Mouse (Mus musculus) left cerebral cortex, postnatal 14 days (tissue): Measurements from ENCODE around the gene Rabep1. TPM values are rescaled to one million over a fixed set of nuclear protein-coding genes. Genes with fewer than 3 reads are reported as not detected.
"Not testable (repeated sequence)": the region's sequence is repeated elsewhere in the genome, so short reads cannot be mapped to it uniquely, and the experiment has no call there.

Experiments
- DNase-seq, 2 experiments: peaks; one replicate each; pipeline ENCODE4 v3.0.0; 2021 to 2022; ENCODE audit warnings: low spot score in 2 of 2, mixed read lengths in 1 of 2
- intact Hi-C: fragments of 180-260 bp; cut with DNase I; formaldehyde crosslinking; loops from one replicate; pipeline ENCODE4 v1.15.1; 2025
- total RNA-seq, 2 experiments: library from RNA; stranded (reverse); gene quantifications; 2 replicates each; pipeline ENCODE4 v1.2.3; 2021

Gene Rabep1
- total RNA-seq, 2 experiments from 2014 or later, result 110 to 118 TPM

GRCm38 (mm10) chr11:70826207-70826606 is 18.4 kb upstream of the Rabep1 start:
- DNase-seq, result no peak
- intact Hi-C loops, result no loop called here

GRCm38 (mm10) chr11:70828975-70829615 is 15.5 kb upstream of the Rabep1 start:
- DNase-seq, result no peak
- intact Hi-C loops, result no loop called here

- intact Hi-C loops, result no loop called here
- no peak for DNase-seq
Observed at GRCm38 (mm10) chr11:70831201-70831600, 13.4 kb upstream of the Rabep1 start.

GRCm38 (mm10) chr11:70833408-70833807 is 11.2 kb upstream of the Rabep1 start:
- intact Hi-C loops, result no loop called here
- DNase-seq, result no peak

GRCm38 (mm10) chr11:70833831-70834230 is 10.7 kb upstream of the Rabep1 start:
- intact Hi-C loops, result no loop called here
- no peak for DNase-seq

GRCm38 (mm10) chr11:70835381-70835831 is 9.2 kb upstream of the Rabep1 start:
- DNase-seq, result peak in 1 of 2 experiments; percentile 52
- intact Hi-C loops, result no loop called here

- intact Hi-C loops, result no loop called here
Observed at GRCm38 (mm10) chr11:70837031-70837430, 7.5 kb upstream of the Rabep1 start.

GRCm38 (mm10) chr11:70838610-70839009 is 6.0 kb upstream of the Rabep1 start:
- DNase-seq, result no peak
- intact Hi-C loops, result no loop called here

More at GRCm38 (mm10) chr11:70837031-70837430, 7.5 kb upstream of the Rabep1 start:
- no peak for DNase-seq

GRCm38 (mm10) chr11:70842983-70843382 is 1.6 kb upstream of the Rabep1 start:
- no peak for DNase-seq
- intact Hi-C loops, result no loop called here

GRCm38 (mm10) chr11:70843701-70844551 is 652 bp upstream of the Rabep1 start:
- intact Hi-C loops, result no loop called here
- no peak for DNase-seq

- intact Hi-C loops, result no loop called here
- DNase-seq, result no peak
Observed at GRCm38 (mm10) chr11:70845457-70845978, 940 bp downstream of the Rabep1 start.

GRCm38 (mm10) chr11:70846029-70846428 is 1.5 kb downstream of the Rabep1 start:
- intact Hi-C loops, result no loop called here
- no peak for DNase-seq

- intact Hi-C loops, result no loop called here
- no peak for DNase-seq
Observed at GRCm38 (mm10) chr11:70860371-70860770, 15.8 kb downstream of the Rabep1 start.

- intact Hi-C loops, DNase-seq: not testable (repeated sequence)
Observed at GRCm38 (mm10) chr11:70863204-70863603, 18.6 kb downstream of the Rabep1 start.

GRCm38 (mm10) chr11:70865223-70865622 is 20.6 kb downstream of the Rabep1 start:
- DNase-seq, result no peak
- intact Hi-C loops, result no loop called here

GRCm38 (mm10) chr11:70869263-70869662 is 24.7 kb downstream of the Rabep1 start:
- intact Hi-C loops, result no loop called here
- no peak for DNase-seq

- intact Hi-C loops, result no loop called here
- DNase-seq, result no peak
Observed at GRCm38 (mm10) chr11:70869811-70870210, 25.2 kb downstream of the Rabep1 start.

- peak; percentile 59 to 70 for DNase-seq
Observed at GRCm38 (mm10) chr11:70870407-70870806, 25.8 kb downstream of the Rabep1 start.

GRCm38 (mm10) chr11:70871110-70871509 is 26.5 kb downstream of the Rabep1 start:
- intact Hi-C loops, result no loop called here
- no peak for DNase-seq

More at GRCm38 (mm10) chr11:70870407-70870806, 25.8 kb downstream of the Rabep1 start:
- intact Hi-C loops, result no loop called here

- intact Hi-C loops, result no loop called here
- DNase-seq, result no peak
Observed at GRCm38 (mm10) chr11:70871766-70872330, 27.3 kb downstream of the Rabep1 start.
